17 mouse cellular contexts compared by ENCODE assay signal in genomic region chr6:50052416-50052815, GRCm38 (mm10).
"Had no signal": no experiment of that assay in that cellular context is flagged by ENCODE, and none has a peak within 500 bp of the region (broad histone marks: within the 10 kb centered on the region; RNA-seq: fewer than 3 reads in every experiment).

No protein-coding gene starts in this region.

- H3K4me3 ChIP-seq: heart, embryonic 10.5 days; heart, embryonic 12.5 days; heart, embryonic 13.5 days; heart, embryonic 15.5 days; hindbrain, embryonic 10.5 days; hindbrain, embryonic 12.5 days; hindbrain, embryonic 13.5 days; hindbrain, embryonic 15.5 days; intestine, embryonic 15.5 days; kidney, embryonic 15.5 days; left cerebral cortex, adult 2 months had no signal

- H3K27ac ChIP-seq: heart, embryonic 10.5 days; heart, embryonic 13.5 days; heart, embryonic 15.5 days; hindbrain, embryonic 10.5 days; hindbrain, embryonic 12.5 days; hindbrain, embryonic 13.5 days; hindbrain, embryonic 14.5 days; hindbrain, embryonic 15.5 days; hindbrain, postnatal 0 days; intestine, embryonic 15.5 days; kidney, embryonic 15.5 days; kidney, postnatal 0 days; left cerebral cortex, adult 2 months had no signal

- DNase-seq: kidney, adult 11 months; kidney, adult 18-20 months; layer of hippocampus, adult 9-11 months had no signal
